In genomic region chr5:130101724-130102123, GRCm38 (mm10) we compare ENCODE assay signal across 18 mouse cellular contexts. TPM values are rescaled to one million over a fixed set of nuclear protein-coding genes. Genes with fewer than 3 reads are reported as not detected.
DNase-seq lines count a peak whose midpoint lies in the region; TF ChIP-seq lines count a peak whose summit lies in the region.
"Had no signal": no experiment of that assay in that cellular context is flagged by ENCODE, and none has a peak within 500 bp of the region (broad histone marks: within the 10 kb centered on the region; RNA-seq: fewer than 3 reads in every experiment).

No protein-coding gene starts in this region.

- H3K27ac ChIP-seq in layer of hippocampus, adult 2 months: no peak overlapping the region

- H3K36me3 ChIP-seq in E14TG2a.4 (ENCODE audit: insufficient read depth, low read length): peaks cover 66% of the 10 kb centered on the region
- H3K36me3 ChIP-seq: G1E had no signal

- H3K27me3 ChIP-seq in E14TG2a.4 (ENCODE audit: insufficient read depth, low read length): no peaks in the 10 kb centered on the region
- H3K27me3 ChIP-seq: CH12.LX, Patski had no signal

- H3K4me1 ChIP-seq in E14TG2a.4 (replicated peaks; ENCODE audit: low read depth, low read length): peaks cover 11% of the 10 kb centered on the region

- TF ChIP-seq CTCF in E14TG2a.4 (conservative IDR thresholded peaks at IDR 0.05; ENCODE audit: low read length): no peak
- no peak for TF ChIP-seq CTCF in layer of hippocampus, adult 2 months (conservative IDR thresholded peaks at IDR 0.05)

- intact Hi-C loops in heart, postnatal 10 days (cut with DNase I): no loop called here

- H3K9me3 ChIP-seq in E14TG2a.4 (ENCODE audit: low read length): no peaks in the 10 kb centered on the region

- DNase-seq in heart, adult 11 months: peak; percentile 92
- no peak for DNase-seq in heart, postnatal 10 days
- DNase-seq in layer of hippocampus, adult 2 months (ENCODE audit: low spot score in 2 of 2): no peak
- DNase-seq: adrenal gland, adult 2 months; adrenal gland, adult 8-10 months; adrenal gland, postnatal 10 days; adrenal gland, postnatal 14 days; adrenal gland, postnatal 25 days; adrenal gland, postnatal 36 days; B cell, adult 2 months; cerebellum, adult 11 months; cerebellum, adult 11-12 months; cerebellum, adult 18-20 months; cerebellum, adult 2 months had no signal

- H3K4me3 ChIP-seq in E14TG2a.4 (replicated peaks; ENCODE audit: low read length): peak overlapping the region; percentile 37
- no peak overlapping the region for H3K4me3 ChIP-seq in layer of hippocampus, adult 2 months

RNA-seq across cellular contexts. Expression of gene Tpst1, which starts 28.6 kb away (rescaled TPM):
- total RNA-seq in heart, postnatal 10 days (2021): 10 to 100 TPM; 22.5 to 24.8 TPM
- 10 to 100 TPM; 48.7 to 49.1 TPM for total RNA-seq in layer of hippocampus, adult 2 months (2021)

RNA-seq across cellular contexts. Expression of gene Kctd7, which starts 42.9 kb away (rescaled TPM):
- total RNA-seq in heart, postnatal 10 days (2021): 1 to 10 TPM; 2.5 to 3.9 TPM
- 10 to 100 TPM; 10.3 to 12.8 TPM for total RNA-seq in layer of hippocampus, adult 2 months (2021)
